Mouse (Mus musculus): Measurements from ENCODE around the gene Shisa5.

Gene Shisa5

GRCm38 (mm10) chr9:109015397-109015796 is 23.0 kb upstream of the Shisa5 start:
- in situ Hi-C loops (cut with MboI; ENCODE audit: low pct_unique_long_range_greater_than_20kb in 1 of 2, low sequenced_read_pairs in 2 of 2, unreplicated experiment in 1 of 2) = no loop called here

GRCm38 (mm10) chr9:109016973-109017604 is 21.3 kb upstream of the Shisa5 start:
- in situ Hi-C loops (cut with MboI; ENCODE audit: low pct_unique_long_range_greater_than_20kb in 1 of 2, low sequenced_read_pairs in 2 of 2, unreplicated experiment in 1 of 2) = no loop called here

GRCm38 (mm10) chr9:109021428-109021827 is 16.9 kb upstream of the Shisa5 start:
- in situ Hi-C loops (cut with MboI; ENCODE audit: low pct_unique_long_range_greater_than_20kb in 1 of 2, low sequenced_read_pairs in 2 of 2, unreplicated experiment in 1 of 2) = no loop called here

GRCm38 (mm10) chr9:109022866-109023685 is 15.3 kb upstream of the Shisa5 start:
- in situ Hi-C loops (cut with MboI; ENCODE audit: low pct_unique_long_range_greater_than_20kb in 1 of 2, low sequenced_read_pairs in 2 of 2, unreplicated experiment in 1 of 2) = no loop called here

GRCm38 (mm10) chr9:109027521-109027920 is 10.8 kb upstream of the Shisa5 start:
- in situ Hi-C loops (cut with MboI; ENCODE audit: low pct_unique_long_range_greater_than_20kb in 1 of 2, low sequenced_read_pairs in 2 of 2, unreplicated experiment in 1 of 2) = no loop called here

- in situ Hi-C loops (cut with MboI; ENCODE audit: low pct_unique_long_range_greater_than_20kb in 1 of 2, low sequenced_read_pairs in 2 of 2, unreplicated experiment in 1 of 2) = no loop called here
These were observed 9.9 kb upstream of the Shisa5 start for GRCm38 (mm10) chr9:109028421-109028820.

- in situ Hi-C loops (cut with MboI; ENCODE audit: low pct_unique_long_range_greater_than_20kb in 1 of 2, low sequenced_read_pairs in 2 of 2, unreplicated experiment in 1 of 2) = no loop called here
These were observed 9.4 kb upstream of the Shisa5 start for GRCm38 (mm10) chr9:109028919-109029318.

- in situ Hi-C loops (cut with MboI; ENCODE audit: low pct_unique_long_range_greater_than_20kb in 1 of 2, low sequenced_read_pairs in 2 of 2, unreplicated experiment in 1 of 2) = no loop called here
These were observed 8.1 kb upstream of the Shisa5 start for GRCm38 (mm10) chr9:109030312-109030711.

- in situ Hi-C loops (cut with MboI; ENCODE audit: low pct_unique_long_range_greater_than_20kb in 1 of 2, low sequenced_read_pairs in 2 of 2, unreplicated experiment in 1 of 2) = no loop called here
These were observed 7.4 kb upstream of the Shisa5 start for GRCm38 (mm10) chr9:109031001-109031400.

GRCm38 (mm10) chr9:109031686-109032085 is 6.7 kb upstream of the Shisa5 start:
- in situ Hi-C loops (cut with MboI; ENCODE audit: low pct_unique_long_range_greater_than_20kb in 1 of 2, low sequenced_read_pairs in 2 of 2, unreplicated experiment in 1 of 2) = no loop called here

- in situ Hi-C loops (cut with MboI; ENCODE audit: low pct_unique_long_range_greater_than_20kb in 1 of 2, low sequenced_read_pairs in 2 of 2, unreplicated experiment in 1 of 2) = no loop called here
These were observed 5.9 kb upstream of the Shisa5 start for GRCm38 (mm10) chr9:109032435-109032834.

- in situ Hi-C loops (cut with MboI; ENCODE audit: low pct_unique_long_range_greater_than_20kb in 1 of 2, low sequenced_read_pairs in 2 of 2, unreplicated experiment in 1 of 2) = no loop called here
These were observed 568 bp downstream of the Shisa5 start for GRCm38 (mm10) chr9:109038901-109039364.

- in situ Hi-C loops (cut with MboI; ENCODE audit: low pct_unique_long_range_greater_than_20kb in 1 of 2, low sequenced_read_pairs in 2 of 2, unreplicated experiment in 1 of 2) = no loop called here
These were observed 1.3 kb downstream of the Shisa5 start for GRCm38 (mm10) chr9:109039681-109040080.

- in situ Hi-C loops (cut with MboI; ENCODE audit: low pct_unique_long_range_greater_than_20kb in 1 of 2, low sequenced_read_pairs in 2 of 2, unreplicated experiment in 1 of 2) = no loop called here
These were observed 1.9 kb downstream of the Shisa5 start for GRCm38 (mm10) chr9:109040216-109040615.

GRCm38 (mm10) chr9:109040906-109041305 is 2.5 kb downstream of the Shisa5 start:
- in situ Hi-C loops (cut with MboI; ENCODE audit: low pct_unique_long_range_greater_than_20kb in 1 of 2, low sequenced_read_pairs in 2 of 2, unreplicated experiment in 1 of 2) = no loop called here

- in situ Hi-C loops (cut with MboI; ENCODE audit: low pct_unique_long_range_greater_than_20kb in 1 of 2, low sequenced_read_pairs in 2 of 2, unreplicated experiment in 1 of 2) = no loop called here
These were observed 3.0 kb downstream of the Shisa5 start for GRCm38 (mm10) chr9:109041351-109041750.

- in situ Hi-C loops (cut with MboI; ENCODE audit: low pct_unique_long_range_greater_than_20kb in 1 of 2, low sequenced_read_pairs in 2 of 2, unreplicated experiment in 1 of 2) = loop anchor here in 1 of 2 experiments (5.0 kb wide), 1 partner anchor 34 kb away; no protein-coding TSS in a partner anchor
These were observed 7.9 kb downstream of the Shisa5 start for GRCm38 (mm10) chr9:109046306-109046705.

GRCm38 (mm10) chr9:109049316-109049715 is 11.0 kb downstream of the Shisa5 start:
- in situ Hi-C loops (cut with MboI; ENCODE audit: low pct_unique_long_range_greater_than_20kb in 1 of 2, low sequenced_read_pairs in 2 of 2, unreplicated experiment in 1 of 2) = loop anchor here in 1 of 2 experiments (5.0 kb wide), 1 partner anchor 37 kb away; no protein-coding TSS in a partner anchor

- in situ Hi-C loops (cut with MboI; ENCODE audit: low pct_unique_long_range_greater_than_20kb in 1 of 2, low sequenced_read_pairs in 2 of 2, unreplicated experiment in 1 of 2) = loop anchor here (5.0 to 10.0 kb wide), 2 partner anchors 38 to 45 kb away; no protein-coding TSS in a partner anchor
These were observed 11.8 kb downstream of the Shisa5 start for GRCm38 (mm10) chr9:109049996-109050673.
